Mouse (Mus musculus): Measurements from ENCODE around the gene Tjp1. TPM values are rescaled to one million over a fixed set of nuclear protein-coding genes. Genes with fewer than 3 reads are reported as not detected.
A peak's percentile ranks its signal among the peaks of the same experiment; 100 is the strongest.

The Tjp1 gene
- polyA plus RNA-seq, 1 experiment from 2014 or later = 18.6 TPM

GRCm38 (mm10) chr7:65452246-65452645 lies 75.3 kb downstream of the Tjp1 start:
- no peaks in the 10 kb centered on the region for H3K4me1 ChIP-seq (ENCODE audit: control insufficient read depth, insufficient read depth, low read length)
- no peak for DNase-seq (ENCODE audit: low spot score)
- H3K27ac ChIP-seq (replicated peaks; ENCODE audit: low read depth, low read length) = no peak overlapping the region
- no peaks in the 10 kb centered on the region for H3K27me3 ChIP-seq (ENCODE audit: control insufficient read depth, insufficient read depth, low read length)
- H3K4me3 ChIP-seq (ENCODE audit: low read depth, low read length) = no peak overlapping the region
- ATAC-seq (replicated peaks; ENCODE audit: insufficient number of reproducible peaks, low FRiP score, low TSS enrichment, low read depth) = no peak
- H3K9me3 ChIP-seq (replicated peaks; ENCODE audit: control insufficient read depth, low read length) = no peaks in the 10 kb centered on the region
- no peak overlapping the region for H3K9ac ChIP-seq (replicated peaks; ENCODE audit: low read length)
- 67% methylated on average over 3 of the region's 3 CpGs for WGBS
- no peaks in the 10 kb centered on the region for H3K36me3 ChIP-seq (replicated peaks; ENCODE audit: control insufficient read depth, insufficient read depth, low read depth, low read length)
- no peak overlapping the region for H3K4me2 ChIP-seq (ENCODE audit: low read depth, low read length)

- Histone ChIP-seq H3K4me3 (ENCODE audit: low read depth, low read length) (no peak overlapping the region), H3K27me3 (ENCODE audit: control insufficient read depth, insufficient read depth, low read length) (no peaks in the 10 kb centered on the region), H3K27ac (replicated peaks; ENCODE audit: low read depth, low read length) (no peak overlapping the region), H3K9ac (replicated peaks; ENCODE audit: low read length) (no peak overlapping the region), H3K4me2 (ENCODE audit: low read depth, low read length) (no peak overlapping the region), H3K9me3 (replicated peaks; ENCODE audit: control insufficient read depth, low read length) (no peaks in the 10 kb centered on the region), H3K4me1 (ENCODE audit: control insufficient read depth, insufficient read depth, low read length) (no peaks in the 10 kb centered on the region), H3K36me3 (replicated peaks; ENCODE audit: control insufficient read depth, insufficient read depth, low read depth, low read length) (no peaks in the 10 kb centered on the region)
- no peak for DNase-seq (ENCODE audit: low spot score)
- no peak for ATAC-seq (replicated peaks; ENCODE audit: insufficient number of reproducible peaks, low FRiP score, low TSS enrichment, low read depth)
- 39% methylated on average over 5 of the region's 5 CpGs for WGBS
Measured at GRCm38 (mm10) chr7:65450158-65450557, 77.4 kb downstream of the Tjp1 start.

- no peak overlapping the region for H3K4me2 ChIP-seq (ENCODE audit: low read depth, low read length)
- H3K9ac ChIP-seq (replicated peaks; ENCODE audit: low read length) = no peak overlapping the region
- no peak overlapping the region for H3K4me3 ChIP-seq (ENCODE audit: low read depth, low read length)
- DNase-seq (ENCODE audit: low spot score) (no peak), ATAC-seq (replicated peaks; ENCODE audit: insufficient number of reproducible peaks, low FRiP score, low TSS enrichment, low read depth) (no peak)
- no peaks in the 10 kb centered on the region for H3K27me3 ChIP-seq (ENCODE audit: control insufficient read depth, insufficient read depth, low read length)
- H3K36me3 ChIP-seq (replicated peaks; ENCODE audit: control insufficient read depth, insufficient read depth, low read depth, low read length) = no peaks in the 10 kb centered on the region
- WGBS = 85% methylated on average over 4 of the region's 4 CpGs
- H3K27ac ChIP-seq (replicated peaks; ENCODE audit: low read depth, low read length) = no peak overlapping the region
- no peaks in the 10 kb centered on the region for H3K9me3 ChIP-seq (replicated peaks; ENCODE audit: control insufficient read depth, low read length)
- H3K4me1 ChIP-seq (ENCODE audit: control insufficient read depth, insufficient read depth, low read length) = no peaks in the 10 kb centered on the region
Measured at GRCm38 (mm10) chr7:65441505-65441904, 86.1 kb downstream of the Tjp1 start.

GRCm38 (mm10) chr7:65439518-65439917 lies 88.1 kb downstream of the Tjp1 start:
- no peak overlapping the region for H3K27ac ChIP-seq (replicated peaks; ENCODE audit: low read depth, low read length)
- H3K4me2 ChIP-seq (ENCODE audit: low read depth, low read length) = no peak overlapping the region
- no peaks in the 10 kb centered on the region for H3K9me3 ChIP-seq (replicated peaks; ENCODE audit: control insufficient read depth, low read length)
- H3K4me1 ChIP-seq (ENCODE audit: control insufficient read depth, insufficient read depth, low read length) = no peaks in the 10 kb centered on the region
- no peak for DNase-seq (ENCODE audit: low spot score)
- no peak overlapping the region for H3K9ac ChIP-seq (replicated peaks; ENCODE audit: low read length)
- H3K4me3 ChIP-seq (ENCODE audit: low read depth, low read length) = no peak overlapping the region
- H3K27me3 ChIP-seq (ENCODE audit: control insufficient read depth, insufficient read depth, low read length) = no peaks in the 10 kb centered on the region
- no peak for ATAC-seq (replicated peaks; ENCODE audit: insufficient number of reproducible peaks, low FRiP score, low TSS enrichment, low read depth)
- no peaks in the 10 kb centered on the region for H3K36me3 ChIP-seq (replicated peaks; ENCODE audit: control insufficient read depth, insufficient read depth, low read depth, low read length)
- 68% methylated on average over 8 of the region's 8 CpGs for WGBS

GRCm38 (mm10) chr7:65438146-65438545 lies 89.4 kb downstream of the Tjp1 start:
- 83% methylated on average over 5 of the region's 5 CpGs for WGBS
- Histone ChIP-seq H3K36me3 (replicated peaks; ENCODE audit: control insufficient read depth, insufficient read depth, low read depth, low read length) (no peaks in the 10 kb centered on the region), H3K9ac (replicated peaks; ENCODE audit: low read length) (no peak overlapping the region), H3K9me3 (replicated peaks; ENCODE audit: control insufficient read depth, low read length) (no peaks in the 10 kb centered on the region), H3K4me1 (ENCODE audit: control insufficient read depth, insufficient read depth, low read length) (no peaks in the 10 kb centered on the region), H3K27me3 (ENCODE audit: control insufficient read depth, insufficient read depth, low read length) (no peaks in the 10 kb centered on the region), H3K4me3 (ENCODE audit: low read depth, low read length) (no peak overlapping the region), H3K4me2 (ENCODE audit: low read depth, low read length) (no peak overlapping the region), H3K27ac (replicated peaks; ENCODE audit: low read depth, low read length) (no peak overlapping the region)
- ATAC-seq (replicated peaks; ENCODE audit: insufficient number of reproducible peaks, low FRiP score, low TSS enrichment, low read depth) (no peak), DNase-seq (ENCODE audit: low spot score) (no peak)

- no peaks in the 10 kb centered on the region for H3K9me3 ChIP-seq (replicated peaks; ENCODE audit: control insufficient read depth, low read length)
- ATAC-seq (replicated peaks; ENCODE audit: insufficient number of reproducible peaks, low FRiP score, low TSS enrichment, low read depth) = no peak
- 83% methylated on average over 3 of the region's 3 CpGs for WGBS
Measured at GRCm38 (mm10) chr7:65436921-65437320, 90.7 kb downstream of the Tjp1 start.

GRCm38 (mm10) chr7:65431018-65431695 lies 96.4 kb downstream of the Tjp1 start:
- no peak overlapping the region for H3K4me3 ChIP-seq (ENCODE audit: low read depth, low read length)
- 23% methylated on average over 9 of the region's 9 CpGs for WGBS
- no peak overlapping the region for H3K9ac ChIP-seq (replicated peaks; ENCODE audit: low read length)
- DNase-seq (ENCODE audit: low spot score) (peak; percentile 18), ATAC-seq (replicated peaks; ENCODE audit: insufficient number of reproducible peaks, low FRiP score, low TSS enrichment, low read depth) (no peak)
- no peak overlapping the region for H3K27ac ChIP-seq (replicated peaks; ENCODE audit: low read depth, low read length)
- no peaks in the 10 kb centered on the region for H3K36me3 ChIP-seq (replicated peaks; ENCODE audit: control insufficient read depth, insufficient read depth, low read depth, low read length)
- H3K4me1 ChIP-seq (ENCODE audit: control insufficient read depth, insufficient read depth, low read length) = no peaks in the 10 kb centered on the region
- no peaks in the 10 kb centered on the region for H3K9me3 ChIP-seq (replicated peaks; ENCODE audit: control insufficient read depth, low read length)
- H3K27me3 ChIP-seq (ENCODE audit: control insufficient read depth, insufficient read depth, low read length) = no peaks in the 10 kb centered on the region
- H3K4me2 ChIP-seq (ENCODE audit: low read depth, low read length) = no peak overlapping the region

More at GRCm38 (mm10) chr7:65436921-65437320, 90.7 kb downstream of the Tjp1 start:
- Histone ChIP-seq H3K9ac (replicated peaks; ENCODE audit: low read length) (no peak overlapping the region), H3K36me3 (replicated peaks; ENCODE audit: control insufficient read depth, insufficient read depth, low read depth, low read length) (no peaks in the 10 kb centered on the region), H3K4me1 (ENCODE audit: control insufficient read depth, insufficient read depth, low read length) (no peaks in the 10 kb centered on the region), H3K27me3 (ENCODE audit: control insufficient read depth, insufficient read depth, low read length) (no peaks in the 10 kb centered on the region), H3K27ac (replicated peaks; ENCODE audit: low read depth, low read length) (no peak overlapping the region), H3K4me3 (ENCODE audit: low read depth, low read length) (no peak overlapping the region), H3K4me2 (ENCODE audit: low read depth, low read length) (no peak overlapping the region)
- no peak for DNase-seq (ENCODE audit: low spot score)

- DNase-seq (ENCODE audit: low spot score) (peak; percentile 45), ATAC-seq (replicated peaks; ENCODE audit: insufficient number of reproducible peaks, low FRiP score, low TSS enrichment, low read depth) (no peak)
- Histone ChIP-seq H3K9ac (replicated peaks; ENCODE audit: low read length) (no peak overlapping the region), H3K4me1 (ENCODE audit: control insufficient read depth, insufficient read depth, low read length) (no peaks in the 10 kb centered on the region), H3K27me3 (ENCODE audit: control insufficient read depth, insufficient read depth, low read length) (no peaks in the 10 kb centered on the region), H3K36me3 (replicated peaks; ENCODE audit: control insufficient read depth, insufficient read depth, low read depth, low read length) (no peaks in the 10 kb centered on the region), H3K27ac (replicated peaks; ENCODE audit: low read depth, low read length) (no peak overlapping the region), H3K9me3 (replicated peaks; ENCODE audit: control insufficient read depth, low read length) (no peaks in the 10 kb centered on the region), H3K4me3 (ENCODE audit: low read depth, low read length) (no peak overlapping the region), H3K4me2 (ENCODE audit: low read depth, low read length) (no peak overlapping the region)
- WGBS = 14% methylated on average over 8 of the region's 8 CpGs
Measured at GRCm38 (mm10) chr7:65430401-65430800, 97.2 kb downstream of the Tjp1 start.

Data from embryonic facial prominence, embryonic 11.5 days (tissue).